Mouse (Mus musculus): ENCODE data around the gene Tnks1bp1.

Tnks1bp1 gene

GRCm38 (mm10) chr2:85037047-85038026, 10.5 kb upstream of the Tnks1bp1 start, which contains the start of the genes Ssrp1 and P2rx3:
Gene Ssrp1, plus strand, starts transcription at chr2:85037234.
Gene P2rx3, minus strand, starts transcription at chr2:85037462.
- intact Hi-C loops (cut with DNase I), result no loop called here

GRCm38 (mm10) chr2:85038336-85038735, 9.5 kb upstream of the Tnks1bp1 start:
- intact Hi-C loops (cut with DNase I), result no loop called here

- intact Hi-C loops (cut with DNase I), result no loop called here
Observed at GRCm38 (mm10) chr2:85043623-85044022, 4.2 kb upstream of the Tnks1bp1 start.

GRCm38 (mm10) chr2:85046222-85046621, 1.6 kb upstream of the Tnks1bp1 start:
- intact Hi-C loops (cut with DNase I), result no loop called here

GRCm38 (mm10) chr2:85047081-85047480, 741 bp upstream of the Tnks1bp1 start:
- intact Hi-C loops (cut with DNase I), result no loop called here

- intact Hi-C loops (cut with DNase I), result no loop called here
Observed at GRCm38 (mm10) chr2:85048168-85048751, 438 bp downstream of the Tnks1bp1 start.

GRCm38 (mm10) chr2:85049277-85049676, 1.5 kb downstream of the Tnks1bp1 start:
- intact Hi-C loops (cut with DNase I), result no loop called here

- intact Hi-C loops (cut with DNase I), result no loop called here
Observed at GRCm38 (mm10) chr2:85050001-85050634, 2.3 kb downstream of the Tnks1bp1 start.

- intact Hi-C loops (cut with DNase I), result no loop called here
Observed at GRCm38 (mm10) chr2:85050746-85051145, 2.9 kb downstream of the Tnks1bp1 start.

- intact Hi-C loops (cut with DNase I), result no loop called here
Observed at GRCm38 (mm10) chr2:85053192-85053816, 5.5 kb downstream of the Tnks1bp1 start.

- intact Hi-C loops (cut with DNase I), result no loop called here
Observed at GRCm38 (mm10) chr2:85056711-85057110, 8.9 kb downstream of the Tnks1bp1 start.

- intact Hi-C loops (cut with DNase I), result no loop called here
Observed at GRCm38 (mm10) chr2:85059677-85060076, 11.9 kb downstream of the Tnks1bp1 start.

GRCm38 (mm10) chr2:85060591-85061060, 12.8 kb downstream of the Tnks1bp1 start:
- intact Hi-C loops (cut with DNase I), result no loop called here

- intact Hi-C loops (cut with DNase I), result no loop called here
Observed at GRCm38 (mm10) chr2:85061107-85061541, 13.3 kb downstream of the Tnks1bp1 start.

- intact Hi-C loops (cut with DNase I), result no loop called here
Observed at GRCm38 (mm10) chr2:85065141-85065875, 17.5 kb downstream of the Tnks1bp1 start.

GRCm38 (mm10) chr2:85066937-85067336, 19.1 kb downstream of the Tnks1bp1 start:
- intact Hi-C loops (cut with DNase I), result no loop called here

GRCm38 (mm10) chr2:85067903-85068625, 20.2 kb downstream of the Tnks1bp1 start:
- intact Hi-C loops (cut with DNase I), result no loop called here

- intact Hi-C loops (cut with DNase I), result no loop called here
Observed at GRCm38 (mm10) chr2:85068626-85069025, 20.8 kb downstream of the Tnks1bp1 start.

- intact Hi-C loops (cut with DNase I), result no loop called here
Observed at GRCm38 (mm10) chr2:85070086-85070485, 22.3 kb downstream of the Tnks1bp1 start.

GRCm38 (mm10) chr2:85071921-85072320, 24.1 kb downstream of the Tnks1bp1 start:
- intact Hi-C loops (cut with DNase I), result no loop called here
